Mouse (Mus musculus): ENCODE data around the gene Lsg1.

GRCm38 (mm10) chr16:30550748-30551192 is 36.6 kb downstream of the Lsg1 start, which contains the start of gene Tmem44:
- no peak for TF ChIP-seq EP300 (optimal IDR thresholded peaks at IDR 0.05)
- no peak for TF ChIP-seq CTCF (IDR thresholded peaks at IDR 0.05; ENCODE audit: low read depth)

All from stomach, postnatal 0 days (tissue).